Mouse (Mus musculus) gastrocnemius, adult 18-20 months (tissue): ENCODE measurements around the gene Gm3893. TPM values are rescaled to one million over a fixed set of nuclear protein-coding genes. Genes with fewer than 3 reads are reported as not detected.
"Not testable (repeated sequence)": the region's sequence is repeated elsewhere in the genome, so short reads cannot be mapped to it uniquely, and the experiment has no call there.

Experiments
- DNase-seq: peaks from one replicate; pipeline ENCODE4 v3.0.0; 2021; ENCODE audit warnings: low spot score
- long read RNA-seq, 2 experiments: library from polyadenylated mRNA; stranded (forward); transcript quantifications; one replicate each; pipeline ENCODE4 v2.0.0; 2021
- total RNA-seq, 2 experiments: library from RNA; stranded (reverse); gene quantifications; 2 replicates each; pipeline ENCODE4 v1.2.3; 2021

The Gm3893 gene
- total RNA-seq: not detected
- long read RNA-seq, experiment 1: 0 reads
- long read RNA-seq, experiment 2: 0 reads

GRCm38 (mm10) chr4:42090907-42091306 is at the start of gene Gm3893:
Gene Gm3893 (plus strand): TSS chr4:42091207.
- DNase-seq: not testable (repeated sequence)

- DNase-seq: not testable (repeated sequence)
Observed at GRCm38 (mm10) chr4:42114517-42114916, 23.5 kb downstream of the Gm3893 start, which contains the start of gene Gm13304. Gene Gm13304 (plus strand): TSS chr4:42114817.

Other genes starting within 250 kb of the Gm3893 start
- gene Gm21541, start 187.6 kb upstream of the Gm3893 start, total RNA-seq: not detected
- gene Gm20878, start 149.6 kb upstream of the Gm3893 start, total RNA-seq: 1 to 10 TPM in 1 of 2 experiments, under 1 TPM in 1; 0.37 to 1.4 TPM
- not detected for gene Fam205a4, start 125.1 kb upstream of the Gm3893 start, total RNA-seq
- gene Gm21093, start 56.5 kb upstream of the Gm3893 start, total RNA-seq: not detected
- gene Gm13304, start 23.6 kb downstream of the Gm3893 start, total RNA-seq: 10 to 100 TPM in 1 of 2 experiments, 1 to 10 TPM in 1; 9.6 to 12.6 TPM
- under 1 TPM in 1 of 2 experiments, not detected in 1; 0.64 TPM for gene Gm13306, start 62.2 kb downstream of the Gm3893 start, total RNA-seq
- under 1 TPM in 1 of 2 experiments, not detected in 1; 0.62 TPM for gene Gm13305, start 77.4 kb downstream of the Gm3893 start, total RNA-seq
- under 1 TPM; 0.96 to 1.00 TPM for gene Gm10600, start 149.4 kb downstream of the Gm3893 start, total RNA-seq
- not detected for gene Ccl21b, start 164.6 kb downstream of the Gm3893 start, total RNA-seq
- not detected for gene Gm21953, start 203.1 kb downstream of the Gm3893 start, total RNA-seq
- gene Fam205a3, start 227.1 kb downstream of the Gm3893 start, total RNA-seq: under 1 TPM in 1 of 2 experiments, not detected in 1; 0.12 TPM